Mouse (Mus musculus) heart, embryonic 15.5 days (tissue): ENCODE measurements at regions not wholly inside any gene's neighbourhood (a gene's known extent, or its start where the extent isn't known, plus 50 kb on each side); places are given as distances from the start of the nearest gene placed in this dataset.

ENCODE experiments used
- ATAC-seq: fragments of 200-750 bp; cut with Nextera tagmentation; replicated peaks from 2 replicates; pipeline ENCODE4 v1.8.0; 2017; ENCODE audit warnings: low read depth, moderate TSS enrichment; ENCODE audit not compliant: insufficient number of reproducible peaks, insufficient read depth, low FRiP score
- H3K27ac ChIP-seq: fragments of 300-500 bp; sonication (generic); 2 replicates; pipeline ENCODE4 v1.5.1; 2015; ENCODE audit warnings: mild to moderate bottlenecking, inconsistent platforms
- H3K27me3 ChIP-seq: fragments of 300-500 bp; sonication (generic); 2 replicates; pipeline ENCODE4 v1.6.1; 2015; ENCODE audit warnings: inconsistent platforms
- H3K36me3 ChIP-seq: fragments of 300-500 bp; sonication (generic); 2 replicates; pipeline ENCODE4 v1.6.1; 2015; ENCODE audit warnings: mild to moderate bottlenecking, inconsistent platforms
- H3K4me1 ChIP-seq: fragments of 300-500 bp; sonication (generic); replicated peaks from 2 replicates; pipeline ENCODE4 v1.6.1; 2015; ENCODE audit warnings: inconsistent platforms
- H3K4me2 ChIP-seq: fragments of 300-500 bp; sonication (generic); 2 replicates; pipeline ENCODE4 v1.6.1; 2015; ENCODE audit warnings: inconsistent platforms, mild to moderate bottlenecking, moderate library complexity
- H3K4me3 ChIP-seq: fragments of 300-500 bp; sonication (generic); 2 replicates; pipeline ENCODE4 v1.5.1; 2015; ENCODE audit warnings: mild to moderate bottlenecking, inconsistent platforms
- H3K9ac ChIP-seq: fragments of 300-500 bp; sonication (generic); 2 replicates; pipeline ENCODE4 v1.6.1; 2015; ENCODE audit warnings: mild to moderate bottlenecking, inconsistent platforms
- H3K9me3 ChIP-seq: fragments of 300-500 bp; sonication (generic); replicated peaks from 2 replicates; pipeline ENCODE4 v1.6.1; 2016; ENCODE audit warnings: inconsistent platforms
- WGBS: fragments of 180-500 bp; shearing (Covaris S2); methylation state at CpG from one replicate; pipeline ENCODE4 v1.1.7; 2015; ENCODE audit warnings: mixed read lengths; 5-methylcytosine and 5-hydroxymethylcytosine counted together

GRCm38 (mm10) chr8:10760851-10761693 lies 247.2 kb downstream of the Irs2 start:
- no peak overlapping the region for H3K9ac ChIP-seq
- peak overlapping the region; percentile 36 for H3K4me2 ChIP-seq
- H3K27me3 ChIP-seq = no peaks in the 10 kb centered on the region; the same call in 1 of the 2 replicates
- peaks cover 21% of the 10 kb centered on the region for H3K4me1 ChIP-seq
- peak overlapping the region; percentile 59 for H3K27ac ChIP-seq
- H3K36me3 ChIP-seq = no peaks in the 10 kb centered on the region
- no peak overlapping the region for H3K4me3 ChIP-seq
- WGBS = 12% methylated on average over 17 of the region's 17 CpGs
- ATAC-seq = peak; percentile 80
- no peaks in the 10 kb centered on the region for H3K9me3 ChIP-seq

GRCm38 (mm10) chr8:10760231-10760630 lies 248.0 kb downstream of the Irs2 start:
- H3K27me3 ChIP-seq = no peaks in the 10 kb centered on the region
- no peak overlapping the region for H3K4me3 ChIP-seq
- H3K36me3 ChIP-seq = no peaks in the 10 kb centered on the region
- peaks cover 21% of the 10 kb centered on the region for H3K4me1 ChIP-seq
- H3K9me3 ChIP-seq = no peaks in the 10 kb centered on the region
- H3K9ac ChIP-seq = no peak overlapping the region
- H3K27ac ChIP-seq = peak overlapping the region; percentile 59
- H3K4me2 ChIP-seq = no peak overlapping the region
- ATAC-seq = no peak
- whole genome bisulfite sequencing = 66% methylated on average over 6 of the region's 6 CpGs

DNA sequence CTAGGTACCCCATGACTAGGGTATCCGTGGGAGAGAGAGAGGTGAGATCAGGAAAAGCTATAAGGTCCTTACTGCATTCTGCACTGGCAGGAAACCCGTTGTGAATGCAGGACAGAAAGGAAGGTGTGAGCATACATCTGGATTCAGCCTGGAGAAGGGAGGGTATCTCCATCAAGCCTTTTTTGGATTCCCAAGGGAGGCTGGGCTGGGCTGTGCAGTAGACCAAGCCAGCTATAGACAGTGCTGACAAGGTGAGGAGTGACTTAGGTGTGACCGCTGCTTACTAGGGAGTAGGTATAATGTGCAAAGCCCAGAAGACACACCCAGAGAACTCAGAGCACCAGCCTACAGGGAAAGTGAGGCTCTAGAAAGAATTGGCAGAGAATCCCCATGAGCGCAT lies 250.1 kb downstream of the Irs2 start:
- no peaks in the 10 kb centered on the region for H3K9me3 ChIP-seq
- H3K27ac ChIP-seq = no peak overlapping the region
- ATAC-seq = no peak
- H3K4me1 ChIP-seq = peaks cover 21% of the 10 kb centered on the region
- no peak overlapping the region for H3K9ac ChIP-seq
- no peaks in the 10 kb centered on the region for H3K27me3 ChIP-seq
- no peak overlapping the region for H3K4me2 ChIP-seq
- no peak overlapping the region for H3K4me3 ChIP-seq
- WGBS = 75% methylated on average over 4 of the region's 4 CpGs
- no peaks in the 10 kb centered on the region for H3K36me3 ChIP-seq

DNA sequence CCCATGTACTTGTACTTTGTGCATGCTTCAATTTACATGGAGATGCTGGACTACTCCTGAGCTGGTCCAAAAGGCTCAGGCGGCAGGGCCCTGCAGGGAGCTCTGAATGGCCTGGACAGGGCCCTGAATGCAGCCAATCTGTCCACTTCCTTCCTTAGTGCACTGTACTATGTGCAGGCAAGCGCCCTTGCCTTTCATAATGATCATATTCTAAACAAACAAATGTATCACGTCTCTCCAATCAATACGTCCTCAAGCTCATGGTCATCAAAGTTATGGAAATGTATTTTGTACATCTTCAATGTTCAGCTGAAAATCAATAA lies 253.3 kb downstream of the Irs2 start:
- Histone ChIP-seq H3K4me1 (0 out of 2 replicates have a peak, but pooled peaks cover under 1% of the 10 kb centered on the region), H3K4me3 (no peak overlapping the region), H3K9ac (no peak overlapping the region), H3K9me3 (no peaks in the 10 kb centered on the region), H3K4me2 (no peak overlapping the region), H3K27ac (no peak overlapping the region), H3K27me3 (no peaks in the 10 kb centered on the region), H3K36me3 (no peaks in the 10 kb centered on the region)
- WGBS = 81% methylated on average over 4 of the region's 4 CpGs
- no peak for ATAC-seq

DNA sequence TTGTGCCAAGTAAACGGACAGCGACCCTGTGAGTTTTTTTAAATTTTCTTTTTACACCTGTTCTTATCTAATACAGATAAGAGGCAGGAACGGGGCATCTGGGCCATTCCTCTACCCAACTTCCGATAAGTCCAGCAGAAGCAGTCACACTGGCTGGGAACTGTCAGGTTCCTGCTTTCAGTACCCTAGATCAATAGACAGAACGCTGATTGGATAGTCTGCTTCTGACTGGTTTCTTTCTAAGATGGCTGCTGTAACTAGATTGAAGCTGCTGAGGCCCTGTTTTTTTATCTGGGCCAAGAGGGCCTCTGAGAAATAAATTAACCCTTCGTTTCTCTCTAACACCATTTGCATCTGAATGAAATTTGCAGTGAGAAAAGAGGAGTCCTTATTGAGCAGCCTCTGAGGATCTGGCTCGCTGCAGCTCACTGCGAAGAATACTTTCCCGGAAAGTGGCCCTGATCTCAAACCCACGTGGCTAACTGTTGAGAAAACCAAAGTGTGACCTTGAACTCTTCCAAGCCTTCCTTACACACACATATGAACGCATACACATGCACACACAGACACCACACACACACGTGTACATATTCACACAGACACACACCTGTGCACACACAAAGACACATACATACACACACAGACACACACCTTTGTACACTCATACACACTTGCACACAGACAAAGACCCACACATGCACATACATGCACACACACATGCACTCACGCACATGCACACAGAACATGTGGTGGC lies 253.8 kb downstream of the Irs2 start:
- H3K27ac ChIP-seq = no peak overlapping the region
- H3K36me3 ChIP-seq = no peaks in the 10 kb centered on the region
- 65% methylated on average over 13 of the region's 13 CpGs for WGBS
- no peaks in the 10 kb centered on the region for H3K4me1 ChIP-seq
- H3K4me2 ChIP-seq = no peak overlapping the region
- H3K27me3 ChIP-seq = no peaks in the 10 kb centered on the region
- ATAC-seq = no peak
- H3K4me3 ChIP-seq = no peak overlapping the region
- no peak overlapping the region for H3K9ac ChIP-seq
- no peaks in the 10 kb centered on the region for H3K9me3 ChIP-seq

- ATAC-seq = no peak
- no peak overlapping the region for H3K27ac ChIP-seq
- H3K4me1 ChIP-seq = no peaks in the 10 kb centered on the region
- no peaks in the 10 kb centered on the region for H3K36me3 ChIP-seq
- 68% methylated on average over 6 of the region's 6 CpGs for WGBS
- H3K9ac ChIP-seq = no peak overlapping the region
- H3K9me3 ChIP-seq = no peaks in the 10 kb centered on the region
- no peak overlapping the region for H3K4me2 ChIP-seq
- H3K4me3 ChIP-seq = no peak overlapping the region
- H3K27me3 ChIP-seq = no peaks in the 10 kb centered on the region
Measured at GRCm38 (mm10) chr8:10753056-10753455, 255.2 kb downstream of the Irs2 start.

- H3K36me3 ChIP-seq = no peaks in the 10 kb centered on the region
- 72% methylated on average over 2 of the region's 2 CpGs for WGBS
- ATAC-seq = no peak
- no peak overlapping the region for H3K27ac ChIP-seq
- H3K9ac ChIP-seq = no peak overlapping the region
- H3K4me3 ChIP-seq = no peak overlapping the region
- no peak overlapping the region for H3K4me2 ChIP-seq
- H3K4me1 ChIP-seq = no peaks in the 10 kb centered on the region
- H3K9me3 ChIP-seq = no peaks in the 10 kb centered on the region
- H3K27me3 ChIP-seq = no peaks in the 10 kb centered on the region
Measured at GRCm38 (mm10) chr8:10747150-10747549, 261.1 kb downstream of the Irs2 start.

DNA sequence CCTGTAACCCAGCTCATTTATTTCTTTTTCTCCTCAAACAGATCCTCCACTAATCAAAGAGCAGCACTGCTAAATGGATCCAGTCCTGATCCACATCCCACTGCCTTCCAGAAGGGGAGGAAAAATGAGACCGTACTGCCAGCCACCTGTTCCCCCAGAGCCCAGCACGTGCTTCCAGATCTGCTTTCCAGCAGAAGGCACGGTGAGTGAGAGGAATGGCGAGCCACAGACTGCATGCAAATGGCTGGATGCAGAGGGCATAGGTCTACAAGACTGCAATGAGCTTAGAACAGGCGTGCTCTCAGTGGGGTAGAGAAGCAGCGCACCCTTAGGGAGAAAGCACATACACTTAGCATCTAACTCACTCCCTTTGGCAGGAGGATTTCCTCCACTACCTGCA lies 265.0 kb downstream of the Irs2 start:
- no peak for ATAC-seq

GRCm38 (mm10) chr8:10740837-10741236 lies 267.4 kb downstream of the Irs2 start:
- H3K4me3 ChIP-seq = no peak overlapping the region

More for the DNA sequence above, 265.0 kb downstream of the Irs2 start:
- Histone ChIP-seq H3K27ac (no peak overlapping the region), H3K4me3 (no peak overlapping the region), H3K4me1 (no peaks in the 10 kb centered on the region), H3K36me3 (no peaks in the 10 kb centered on the region), H3K4me2 (no peak overlapping the region), H3K27me3 (no peaks in the 10 kb centered on the region), H3K9ac (no peak overlapping the region), H3K9me3 (no peaks in the 10 kb centered on the region)
- WGBS = 74% methylated on average over 6 of the region's 6 CpGs

DNA sequence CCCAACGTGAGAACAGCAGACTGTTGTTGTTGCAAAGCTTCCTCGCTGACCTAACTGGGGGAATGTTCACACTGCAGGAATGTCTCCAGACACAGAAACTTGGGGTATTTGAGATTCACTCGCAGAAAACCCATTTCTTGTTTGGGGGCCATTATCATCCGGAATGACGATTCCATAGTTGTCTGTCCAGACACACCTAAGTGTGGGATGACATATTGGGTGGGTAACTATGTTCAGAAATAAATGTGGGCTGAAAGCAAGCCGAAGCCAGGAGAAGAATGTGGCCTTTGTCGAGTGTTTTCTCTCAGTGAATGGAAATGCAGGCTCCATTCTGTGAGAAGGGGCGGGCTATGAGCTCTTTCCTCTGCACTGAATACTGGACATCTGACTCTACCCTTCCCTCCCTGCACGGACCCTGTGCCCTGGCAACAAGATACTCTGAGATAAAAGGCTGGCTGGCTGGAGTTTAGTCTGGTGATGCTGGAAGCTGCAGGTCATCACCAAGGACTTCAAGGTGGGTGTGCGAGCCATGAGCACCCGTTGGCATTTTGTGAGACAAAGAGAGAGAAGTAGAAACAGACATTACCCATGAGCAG lies 269.7 kb downstream of the Irs2 start:
- Histone ChIP-seq H3K27ac (no peak overlapping the region), H3K36me3 (no peaks in the 10 kb centered on the region), H3K4me1 (no peaks in the 10 kb centered on the region), H3K4me2 (no peak overlapping the region), H3K9ac (no peak overlapping the region), H3K9me3 (no peaks in the 10 kb centered on the region), H3K27me3 (no peaks in the 10 kb centered on the region), H3K4me3 (no peak overlapping the region)
- no peak for ATAC-seq
- WGBS = 52% methylated on average over 11 of the region's 11 CpGs

More at GRCm38 (mm10) chr8:10740837-10741236, 267.4 kb downstream of the Irs2 start:
- Histone ChIP-seq H3K4me2 (no peak overlapping the region), H3K4me1 (no peaks in the 10 kb centered on the region), H3K27ac (no peak overlapping the region), H3K36me3 (no peaks in the 10 kb centered on the region), H3K27me3 (no peaks in the 10 kb centered on the region), H3K9ac (no peak overlapping the region), H3K9me3 (no peaks in the 10 kb centered on the region)
- WGBS = 88% methylated on average over 3 of the region's 3 CpGs
- ATAC-seq = no peak

- no peak overlapping the region for H3K4me2 ChIP-seq
- H3K9me3 ChIP-seq = no peaks in the 10 kb centered on the region; the same call in 1 of the 2 replicates
- ATAC-seq = no peak
- no peaks in the 10 kb centered on the region for H3K36me3 ChIP-seq
- H3K9ac ChIP-seq = no peak overlapping the region
- H3K4me1 ChIP-seq = no peaks in the 10 kb centered on the region
- whole genome bisulfite sequencing = 56% methylated on average over 4 of the region's 4 CpGs
- no peak overlapping the region for H3K4me3 ChIP-seq
- no peaks in the 10 kb centered on the region for H3K27me3 ChIP-seq
- H3K27ac ChIP-seq = no peak overlapping the region
Measured at GRCm38 (mm10) chr8:10734746-10735145, 273.5 kb downstream of the Irs2 start.
